Mouse (Mus musculus): Measurements from ENCODE around the gene Med20. TPM values are rescaled to one million over a fixed set of nuclear protein-coding genes. Genes with fewer than 3 reads are reported as not detected.
A peak's percentile ranks its signal among the peaks of the same experiment; 100 is the strongest.
"Not testable (repeated sequence)": the region's sequence is repeated elsewhere in the genome, so short reads cannot be mapped to it uniquely, and the experiment has no call there.

Med20 gene
- polyA plus RNA-seq, 1 experiment from 2014 or later = 39.7 TPM

DNA sequence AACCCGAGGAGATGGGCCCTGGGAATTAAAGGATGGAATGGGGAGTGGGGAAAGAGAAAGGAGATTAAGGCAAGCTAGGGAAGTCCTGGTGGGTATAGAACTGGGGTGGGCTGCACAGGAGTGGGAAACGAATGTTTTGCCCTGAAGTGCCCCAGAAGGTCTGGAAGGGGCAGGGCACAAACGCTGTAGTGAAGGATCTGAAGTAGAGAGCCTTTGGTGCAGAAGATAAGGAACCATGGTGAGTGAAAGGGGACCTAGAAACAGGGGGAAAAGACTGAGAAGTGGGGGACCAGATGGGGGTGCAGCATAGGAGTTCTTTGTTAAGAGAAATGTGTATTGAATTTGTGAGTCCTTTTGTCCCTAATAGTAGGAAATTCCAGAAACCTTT is 19.3 kb downstream of the Med20 start, which contains the start of gene Usp49:
TSS of gene Usp49 (plus strand) at position 13 of the 388 bp plus-strand sequence.
- Histone ChIP-seq H3K4me3 (replicated peaks) (peak within 1 kb of the TSS; percentile 83), H3K27me3 (replicated peaks) (no peaks in the 10 kb centered on the region), H3K9ac (peak within 1 kb of the TSS; percentile 71), H3K9me3 (no peaks in the 10 kb centered on the region), H3K36me3 (no peaks in the 10 kb centered on the region), H3K4me2 (peak within 1 kb of the TSS; percentile 98), H3K4me1 (peaks cover 16% of the 10 kb centered on the region; the same call in 1 of the 2 replicates), H3K27ac (peak within 1 kb of the TSS; percentile 96)
- WGBS = 0% methylated on average over 3 of the region's 3 CpGs
- ATAC-seq (ENCODE audit: insufficient read depth, low FRiP score, low read depth) = no peak

DNA sequence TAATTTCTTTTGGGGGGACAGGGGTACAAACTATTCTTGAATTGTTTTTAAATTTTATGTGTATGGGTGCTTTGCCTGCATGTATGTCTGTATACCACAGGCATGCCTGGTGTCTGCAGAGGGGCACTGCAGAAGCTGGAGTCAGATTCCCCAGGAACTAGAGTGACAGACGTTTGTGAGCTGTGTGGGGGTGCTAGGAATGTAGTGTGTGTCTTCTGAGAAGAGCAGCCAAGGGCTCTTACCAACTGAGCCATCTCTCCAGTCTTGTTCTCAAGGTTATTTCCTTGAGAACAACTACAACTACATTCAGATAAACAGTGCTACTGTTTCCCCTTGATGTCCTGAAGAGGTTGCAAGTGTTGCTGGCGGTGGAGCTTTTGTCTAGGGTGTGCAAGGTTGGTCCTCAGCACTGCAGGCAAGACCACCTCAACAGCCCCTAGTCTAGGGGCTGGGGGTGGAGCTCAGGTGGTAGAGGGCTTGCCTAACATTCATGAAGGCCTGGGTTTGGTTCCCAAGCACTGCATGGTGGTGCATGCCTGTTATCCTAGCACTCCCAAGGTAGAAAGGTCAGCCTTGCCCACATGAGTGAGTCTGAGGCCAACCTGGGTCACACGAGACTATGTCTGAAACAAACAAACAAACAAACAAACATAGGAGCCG is 20.9 kb downstream of the Med20 start:
- no peak overlapping the region for H3K4me2 ChIP-seq
- H3K4me3 ChIP-seq (replicated peaks) = no peak overlapping the region
- no peak overlapping the region for H3K27ac ChIP-seq
- H3K36me3 ChIP-seq = no peaks in the 10 kb centered on the region
- WGBS = 61% methylated on average over 4 of the region's 4 CpGs
- no peak for ATAC-seq (ENCODE audit: insufficient read depth, low FRiP score, low read depth)
- H3K4me1 ChIP-seq = peaks cover 16% of the 10 kb centered on the region; the same call in 1 of the 2 replicates
- H3K9me3 ChIP-seq = no peaks in the 10 kb centered on the region
- no peaks in the 10 kb centered on the region for H3K27me3 ChIP-seq (replicated peaks)
- H3K9ac ChIP-seq = no peak overlapping the region

DNA sequence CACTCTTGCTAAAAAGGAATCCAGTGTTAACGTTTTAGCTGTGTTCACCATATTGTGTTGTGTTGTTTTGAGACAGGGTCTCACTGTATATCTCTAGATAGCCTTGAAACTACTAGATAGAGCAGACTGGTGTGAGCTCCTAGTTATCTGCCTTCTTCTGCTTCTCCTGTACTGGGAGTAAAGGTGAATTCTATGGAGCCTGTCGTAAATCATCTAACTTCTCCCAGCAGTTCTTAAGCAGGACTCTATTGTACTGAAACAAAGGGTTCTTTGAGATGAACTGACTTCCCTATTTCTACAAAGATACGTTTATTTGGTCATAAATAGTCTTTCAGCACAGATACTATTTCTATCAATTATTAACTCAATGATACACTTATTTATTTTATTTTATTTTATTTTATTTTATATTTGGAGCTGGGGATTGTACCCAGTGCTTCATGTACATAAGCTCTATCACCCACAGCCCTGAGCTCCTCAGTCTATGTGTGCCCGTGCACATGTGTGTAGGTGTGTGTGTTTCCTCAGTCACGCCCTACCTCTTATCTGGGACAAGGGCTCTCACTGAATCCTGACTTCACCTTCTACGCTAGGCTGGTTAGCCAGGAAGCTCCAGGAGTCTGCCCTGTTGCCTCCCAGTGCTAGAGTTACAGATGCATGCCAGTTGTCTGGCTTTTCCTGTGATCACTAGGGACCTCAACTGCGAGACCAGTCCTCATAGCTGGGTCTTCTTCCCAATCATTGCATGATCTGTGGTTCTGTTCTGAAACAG is 22.8 kb downstream of the Med20 start:
- Histone ChIP-seq H3K9me3 (no peaks in the 10 kb centered on the region), H3K27ac (peak overlapping the region; percentile 40; the same call in 1 of the 2 replicates), H3K4me2 (no peak overlapping the region), H3K9ac (no peak overlapping the region), H3K36me3 (no peaks in the 10 kb centered on the region), H3K27me3 (replicated peaks) (no peaks in the 10 kb centered on the region), H3K4me3 (replicated peaks) (no peak overlapping the region), H3K4me1 (peaks cover 16% of the 10 kb centered on the region; the same call in 1 of the 2 replicates)
- 64% methylated on average over 7 of the region's 7 CpGs for WGBS
- no peak for ATAC-seq (ENCODE audit: insufficient read depth, low FRiP score, low read depth)

DNA sequence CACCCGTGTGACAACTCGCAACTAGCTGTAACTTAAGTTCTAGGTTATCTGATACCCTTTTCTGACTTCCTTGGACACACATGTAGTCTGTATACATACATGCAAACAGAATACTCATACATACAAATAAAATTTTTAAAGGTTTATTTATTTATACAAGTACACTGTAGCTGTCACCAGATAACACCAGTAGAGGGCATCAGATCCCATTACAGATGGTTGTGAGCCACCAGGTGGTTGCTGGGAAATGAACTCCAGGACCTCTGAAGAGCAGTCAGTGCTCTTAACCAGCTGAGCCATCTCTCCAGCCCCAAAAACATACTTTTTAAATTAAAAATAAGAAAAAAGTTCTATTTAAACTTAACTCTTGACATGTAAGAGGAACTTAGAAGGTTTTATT is 31.6 kb downstream of the Med20 start:
- no peak overlapping the region for H3K27ac ChIP-seq
- no peaks in the 10 kb centered on the region for H3K36me3 ChIP-seq
- no peaks in the 10 kb centered on the region for H3K27me3 ChIP-seq (replicated peaks)
- H3K4me1 ChIP-seq = no peaks in the 10 kb centered on the region
- ATAC-seq (ENCODE audit: insufficient read depth, low FRiP score, low read depth) = no peak
- WGBS = 80% methylated on average over 2 of the region's 2 CpGs
- H3K4me2 ChIP-seq = no peak overlapping the region
- no peaks in the 10 kb centered on the region for H3K9me3 ChIP-seq
- no peak overlapping the region for H3K4me3 ChIP-seq (replicated peaks)
- no peak overlapping the region for H3K9ac ChIP-seq

DNA sequence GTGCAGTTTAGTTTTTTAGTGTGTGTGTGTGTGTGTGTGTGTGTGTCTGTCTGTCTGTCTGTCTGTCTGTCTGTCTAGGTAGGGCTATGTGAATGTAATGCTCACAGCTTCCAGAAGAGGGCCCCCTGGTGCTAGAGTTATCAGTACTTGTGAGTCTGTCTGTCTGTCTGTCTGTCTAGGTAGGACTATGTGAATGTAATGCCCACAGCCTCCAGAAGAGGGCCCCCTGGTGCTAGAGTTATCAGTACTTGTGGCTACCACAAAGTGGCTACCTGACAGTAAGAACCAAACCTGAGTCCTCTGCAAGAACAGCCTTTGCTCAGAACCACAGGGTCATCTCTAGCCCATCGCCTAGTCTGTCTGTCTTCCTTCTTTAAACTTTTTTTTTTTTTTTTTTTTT is 35.3 kb downstream of the Med20 start:
- Histone ChIP-seq H3K9ac (no peak overlapping the region), H3K4me2 (no peak overlapping the region), H3K4me3 (replicated peaks) (no peak overlapping the region), H3K27me3 (replicated peaks) (no peaks in the 10 kb centered on the region), H3K9me3 (no peaks in the 10 kb centered on the region), H3K4me1 (no peaks in the 10 kb centered on the region), H3K27ac (no peak overlapping the region), H3K36me3 (no peaks in the 10 kb centered on the region)
- ATAC-seq (ENCODE audit: insufficient read depth, low FRiP score, low read depth) = no peak
- 86% methylated on average over 1 of the region's 1 CpGs for WGBS

DNA sequence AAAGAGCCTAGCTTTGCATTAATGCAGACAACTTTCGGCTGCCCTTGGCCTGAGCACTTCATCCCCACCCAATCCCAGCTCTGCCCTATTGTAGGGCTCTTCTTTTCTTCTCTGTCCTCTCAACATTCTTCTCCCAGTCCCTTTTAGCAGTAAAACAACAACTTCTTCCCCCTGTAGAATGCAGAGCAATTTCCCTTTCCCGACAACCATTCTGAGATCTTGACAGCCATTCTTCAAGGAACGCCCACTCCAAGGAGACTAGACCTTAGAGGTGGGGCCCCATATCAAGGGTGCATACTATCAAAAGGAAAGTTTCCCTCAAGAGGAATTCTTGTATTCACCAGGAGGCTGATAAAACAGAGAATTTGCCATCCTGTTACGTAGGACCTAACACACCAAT is 37.6 kb downstream of the Med20 start:
- Histone ChIP-seq H3K36me3 (no peaks in the 10 kb centered on the region), H3K9me3 (no peaks in the 10 kb centered on the region), H3K4me1 (no peaks in the 10 kb centered on the region), H3K27me3 (replicated peaks) (no peaks in the 10 kb centered on the region), H3K4me2 (no peak overlapping the region), H3K27ac (no peak overlapping the region), H3K4me3 (replicated peaks) (no peak overlapping the region), H3K9ac (no peak overlapping the region)
- WGBS = 64% methylated on average over 4 of the region's 4 CpGs
- no peak for ATAC-seq (ENCODE audit: insufficient read depth, low FRiP score, low read depth)

DNA sequence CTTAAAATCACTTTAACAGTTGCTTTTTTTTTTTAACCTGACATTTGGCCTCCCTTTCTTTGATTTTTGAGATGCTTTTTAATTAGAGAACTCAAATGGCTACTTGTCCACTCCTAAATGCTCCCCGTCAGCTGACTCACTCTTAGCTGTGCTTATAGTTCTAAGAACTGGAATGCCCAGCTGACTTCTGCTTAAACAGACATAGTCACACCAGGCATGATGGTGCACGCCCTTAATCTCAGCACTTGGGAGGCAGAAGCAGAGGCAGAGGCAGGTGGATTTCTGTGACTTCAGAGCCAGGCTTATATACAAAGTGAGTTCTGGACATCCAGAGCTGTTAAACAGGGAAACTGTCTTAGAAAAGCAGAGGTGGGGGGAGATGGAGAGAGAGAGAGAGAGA is 40.6 kb downstream of the Med20 start:
- ATAC-seq (ENCODE audit: insufficient read depth, low FRiP score, low read depth) = no peak
- H3K4me3 ChIP-seq (replicated peaks) = no peak overlapping the region
- 80% methylated on average over 2 of the region's 2 CpGs for WGBS

DNA sequence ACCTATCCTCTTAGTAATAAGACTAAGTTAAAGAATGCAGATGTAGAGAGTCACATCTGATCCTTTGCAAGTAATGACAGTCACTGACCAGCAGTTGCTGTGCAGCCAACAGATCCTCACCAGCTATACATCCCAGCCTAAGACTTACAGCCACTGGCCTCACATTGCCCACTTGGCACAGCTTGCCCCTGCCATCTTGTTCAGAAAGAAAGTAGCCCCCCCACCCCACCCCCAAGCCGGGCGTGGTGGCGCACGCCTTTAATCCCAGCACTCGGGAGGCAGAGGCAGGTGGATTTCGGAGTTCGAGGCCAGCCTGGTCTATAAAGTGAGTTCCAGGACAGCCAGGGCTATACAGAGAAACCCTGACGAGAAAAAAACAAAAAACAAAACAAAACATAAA is 43.0 kb downstream of the Med20 start:
- not testable (repeated sequence) for H3K9ac ChIP-seq; H3K27me3 ChIP-seq (replicated peaks)
- WGBS = 93% methylated on average over 8 of the region's 8 CpGs

More for the DNA sequence above, 40.6 kb downstream of the Med20 start:
- H3K4me2 ChIP-seq = no peak overlapping the region
- no peaks in the 10 kb centered on the region for H3K9me3 ChIP-seq
- H3K4me1 ChIP-seq = no peaks in the 10 kb centered on the region
- H3K27me3 ChIP-seq (replicated peaks) = no peaks in the 10 kb centered on the region
- no peaks in the 10 kb centered on the region for H3K36me3 ChIP-seq
- H3K27ac ChIP-seq = no peak overlapping the region
- H3K9ac ChIP-seq = no peak overlapping the region

DNA sequence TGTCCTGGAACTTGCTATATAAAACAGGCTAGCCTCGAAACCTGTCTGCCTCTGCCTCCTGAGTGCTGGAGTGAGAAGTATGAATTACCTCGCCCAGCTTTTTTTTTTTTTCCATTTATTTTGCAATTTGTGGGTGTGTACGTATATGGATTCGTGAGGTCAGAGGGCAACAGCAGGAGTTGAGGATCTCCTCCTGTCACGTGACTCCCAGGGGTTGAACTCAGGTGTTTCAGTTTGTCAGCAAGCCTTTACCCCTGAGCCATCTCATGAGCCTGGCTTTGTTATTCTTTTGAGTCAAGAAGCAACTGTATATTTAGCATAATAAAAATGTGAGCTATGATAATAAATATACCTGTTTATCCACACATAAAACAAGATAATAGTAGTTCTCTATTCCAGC is 44.3 kb downstream of the Med20 start:
- H3K4me3 ChIP-seq (replicated peaks) = no peak overlapping the region
- no peak for ATAC-seq (ENCODE audit: insufficient read depth, low FRiP score, low read depth)
- H3K4me1 ChIP-seq = no peaks in the 10 kb centered on the region
- H3K4me2 ChIP-seq = no peak overlapping the region
- no peaks in the 10 kb centered on the region for H3K36me3 ChIP-seq
- 72% methylated on average over 5 of the region's 5 CpGs for WGBS
- no peaks in the 10 kb centered on the region for H3K27me3 ChIP-seq (replicated peaks)
- H3K27ac ChIP-seq = no peak overlapping the region
- H3K9me3 ChIP-seq = no peaks in the 10 kb centered on the region
- no peak overlapping the region for H3K9ac ChIP-seq

More for the DNA sequence above, 43.0 kb downstream of the Med20 start:
- H3K36me3 ChIP-seq; H3K4me1 ChIP-seq; H3K4me2 ChIP-seq; H3K4me3 ChIP-seq (replicated peaks); ATAC-seq (ENCODE audit: insufficient read depth, low FRiP score, low read depth); H3K27ac ChIP-seq; H3K9me3 ChIP-seq: not testable (repeated sequence)

DNA sequence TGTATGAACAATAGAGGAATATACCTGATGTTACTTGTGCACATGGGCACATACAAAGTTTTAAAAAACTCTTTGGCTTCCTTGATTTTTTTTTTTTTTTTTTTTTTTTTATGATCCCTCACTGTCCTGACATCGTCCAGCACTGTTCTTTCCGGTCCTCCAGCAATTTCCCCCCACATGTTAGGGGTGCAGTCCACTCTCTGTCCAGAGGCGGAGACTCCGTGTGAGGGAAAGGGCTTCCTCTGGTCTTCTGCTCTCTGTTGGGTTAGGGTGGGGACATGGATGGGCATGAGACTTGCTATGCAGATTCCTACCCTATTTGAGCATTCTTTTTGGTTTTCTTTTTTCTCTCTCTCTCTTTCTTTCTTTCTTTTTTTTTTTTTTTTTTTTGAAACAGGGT is 46.5 kb downstream of the Med20 start:
- ATAC-seq (ENCODE audit: insufficient read depth, low FRiP score, low read depth) = no peak
- no peaks in the 10 kb centered on the region for H3K4me1 ChIP-seq
- H3K4me2 ChIP-seq = no peak overlapping the region
- no peaks in the 10 kb centered on the region for H3K36me3 ChIP-seq
- no peaks in the 10 kb centered on the region for H3K9me3 ChIP-seq
- H3K4me3 ChIP-seq (replicated peaks) = no peak overlapping the region
- no peaks in the 10 kb centered on the region for H3K27me3 ChIP-seq (replicated peaks)
- H3K27ac ChIP-seq = no peak overlapping the region
- no peak overlapping the region for H3K9ac ChIP-seq
- 69% methylated on average over 4 of the region's 4 CpGs for WGBS

DNA sequence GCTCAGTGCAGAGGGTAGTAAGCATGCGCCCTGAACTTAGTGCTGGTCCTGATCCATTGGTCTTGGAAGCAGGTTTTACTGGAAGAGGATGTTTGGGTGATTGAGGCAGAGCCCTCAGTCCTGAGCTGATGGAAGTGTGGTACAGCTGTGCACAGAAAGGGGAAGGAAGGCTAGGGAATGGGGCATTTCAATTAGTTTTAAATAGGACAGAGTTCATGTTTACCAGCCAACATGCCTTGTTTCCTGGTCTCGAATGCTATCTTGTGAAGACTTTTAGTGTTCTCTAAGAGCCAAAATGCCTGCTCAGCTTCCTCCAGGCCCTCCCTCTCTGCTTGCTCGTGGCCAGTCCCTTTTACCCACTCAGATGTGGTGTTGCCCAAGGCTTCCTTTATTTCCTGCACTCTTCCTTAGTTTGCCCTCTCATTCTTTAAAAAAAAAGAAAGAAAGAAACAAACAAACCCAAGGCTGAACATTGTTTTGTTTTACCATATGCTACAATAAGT is 47.4 kb downstream of the Med20 start:
- H3K27me3 ChIP-seq (replicated peaks) = no peaks in the 10 kb centered on the region
- H3K4me1 ChIP-seq = no peaks in the 10 kb centered on the region
- H3K4me3 ChIP-seq (replicated peaks) = no peak overlapping the region
- no peak overlapping the region for H3K27ac ChIP-seq
- H3K9me3 ChIP-seq = no peaks in the 10 kb centered on the region
- no peak overlapping the region for H3K4me2 ChIP-seq
- ATAC-seq (ENCODE audit: insufficient read depth, low FRiP score, low read depth) = no peak
- 67% methylated on average over 3 of the region's 3 CpGs for WGBS
- no peak overlapping the region for H3K9ac ChIP-seq
- no peaks in the 10 kb centered on the region for H3K36me3 ChIP-seq

DNA sequence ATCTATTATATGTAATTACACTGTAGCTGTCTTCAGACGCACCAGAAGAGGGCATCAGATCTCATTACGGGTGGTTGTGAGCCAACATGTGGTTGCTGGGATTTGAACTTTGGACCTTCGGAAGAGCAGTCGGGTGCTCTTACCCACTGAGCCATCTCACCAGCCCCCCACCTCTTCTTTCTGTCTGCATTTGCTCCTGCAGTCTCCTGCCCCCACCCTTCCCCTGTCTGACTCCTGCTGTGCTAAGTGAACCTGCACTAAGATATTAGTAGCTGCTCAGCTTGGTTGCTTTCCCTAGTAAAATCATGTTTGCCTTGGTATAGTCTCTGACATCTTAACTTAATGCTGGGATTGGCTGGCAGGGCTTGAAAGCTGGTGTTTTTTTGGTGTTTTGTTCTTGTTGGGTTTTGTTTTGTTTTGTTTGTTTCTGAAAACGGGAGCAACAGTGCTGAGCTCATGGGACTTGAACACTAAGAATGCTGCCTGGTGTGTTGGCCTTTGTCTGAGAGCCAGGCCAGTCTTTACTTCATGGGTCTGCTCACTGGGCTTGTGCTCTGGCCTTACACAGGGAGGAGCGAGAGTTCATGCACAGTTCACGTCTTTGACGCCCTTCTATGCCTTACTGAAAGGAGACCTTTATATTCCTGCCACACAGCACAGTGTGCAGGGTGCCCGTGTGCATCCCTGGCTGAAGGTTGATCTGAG is 51.8 kb downstream of the Med20 start:
- no peak overlapping the region for H3K4me3 ChIP-seq (replicated peaks)
- no peaks in the 10 kb centered on the region for H3K4me1 ChIP-seq

More for the DNA sequence above, 51.8 kb downstream of the Med20 start:
- H3K4me2 ChIP-seq = no peak overlapping the region
- no peaks in the 10 kb centered on the region for H3K9me3 ChIP-seq
- 69% methylated on average over 9 of the region's 9 CpGs for WGBS
- no peaks in the 10 kb centered on the region for H3K27me3 ChIP-seq (replicated peaks)
- H3K27ac ChIP-seq = no peak overlapping the region
- 0 out of 2 replicates have a peak, but pooled peaks have one; percentile 35 for ATAC-seq (ENCODE audit: insufficient read depth, low FRiP score, low read depth)
- no peaks in the 10 kb centered on the region for H3K36me3 ChIP-seq
- no peak overlapping the region for H3K9ac ChIP-seq

Measured in stomach, embryonic 15.5 days (tissue).